Mouse (Mus musculus): ENCODE measurements around the gene Uhrf1.
A peak's percentile ranks its signal among the peaks of the same experiment; 100 is the strongest.

Gene Uhrf1

GRCm38 (mm10) chr17:56300186-56300585 lies 2.9 kb upstream of the Uhrf1 start, which contains the start of gene Arrdc5:
TSS of gene Arrdc5 (minus strand) at chr17:56300286.
- no peak for DNase-seq (ENCODE audit: low read depth)

DNA sequence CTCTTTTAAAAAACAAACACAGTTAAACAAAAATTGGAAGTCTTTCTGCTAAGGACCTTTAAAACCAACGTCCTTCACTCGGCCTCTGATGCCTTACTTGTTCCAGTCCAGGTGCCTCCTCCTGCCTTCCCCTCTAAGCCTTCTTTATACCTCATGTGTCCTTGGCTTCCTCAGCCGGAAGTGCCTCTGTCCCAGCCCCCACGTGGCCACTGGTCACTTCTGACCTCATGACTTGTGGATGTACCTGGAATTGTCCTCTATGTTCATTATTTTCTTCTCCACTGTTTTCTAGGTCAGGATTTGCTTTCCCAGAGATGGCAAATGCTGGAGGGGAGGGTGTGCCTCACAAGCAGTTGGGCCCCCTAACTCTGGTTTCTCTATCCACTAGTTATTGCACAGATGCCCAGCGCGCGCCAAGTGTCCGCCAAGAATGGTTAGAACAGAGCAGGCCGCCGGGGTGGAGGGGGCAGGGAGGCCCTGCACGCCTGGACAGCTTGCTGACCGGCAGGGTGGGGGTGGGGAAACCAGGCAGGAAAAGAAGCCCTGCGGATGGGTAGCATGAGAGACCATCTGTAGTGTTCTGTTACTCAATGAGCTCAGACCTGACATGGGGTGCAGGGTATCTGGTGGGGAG lies 641 bp upstream of the Uhrf1 start:
- DNase-seq (ENCODE audit: low read depth): no peak

DNA sequence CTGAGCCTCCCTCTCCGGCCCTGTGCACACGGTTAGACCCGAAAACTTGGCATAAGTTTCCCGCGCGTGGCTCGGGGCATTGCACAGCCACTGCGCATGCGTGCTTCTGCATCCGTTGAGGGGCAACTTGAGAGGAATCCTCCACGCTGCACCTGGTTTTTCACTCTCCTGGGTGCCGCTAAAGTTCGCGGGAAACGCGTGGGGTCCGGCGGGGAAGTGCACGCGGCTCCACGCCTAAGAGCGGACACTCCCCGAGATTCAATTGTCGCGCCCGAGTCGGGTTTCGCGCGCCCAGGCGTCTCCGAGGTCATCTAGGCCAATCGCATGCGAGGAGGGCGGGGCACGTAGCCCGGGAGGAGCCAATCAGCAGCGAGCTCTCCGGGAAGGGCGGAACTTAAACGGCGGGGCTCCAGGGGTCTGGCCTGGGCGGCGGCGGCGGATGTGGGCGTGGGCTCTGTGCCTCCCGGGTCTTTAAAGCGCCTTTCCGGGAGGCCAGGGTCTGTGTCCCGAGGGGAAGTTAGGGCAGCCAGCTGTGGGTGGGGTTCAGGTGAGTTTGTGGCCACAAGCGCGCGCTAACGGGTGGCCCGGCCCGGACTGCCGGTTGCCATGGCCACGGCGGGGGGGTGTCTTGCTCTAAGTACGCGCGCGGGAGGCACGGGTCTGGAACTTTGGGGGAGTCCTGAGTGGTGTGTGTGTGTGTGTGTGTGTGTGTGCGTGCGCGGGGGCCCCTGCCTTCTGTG lies 896 bp downstream of the Uhrf1 start:
- peak; percentile 98 for DNase-seq (ENCODE audit: low read depth)

- no peak for DNase-seq (ENCODE audit: low read depth)
These were observed 1.6 kb downstream of the Uhrf1 start for GRCm38 (mm10) chr17:56304718-56305117.

DNA sequence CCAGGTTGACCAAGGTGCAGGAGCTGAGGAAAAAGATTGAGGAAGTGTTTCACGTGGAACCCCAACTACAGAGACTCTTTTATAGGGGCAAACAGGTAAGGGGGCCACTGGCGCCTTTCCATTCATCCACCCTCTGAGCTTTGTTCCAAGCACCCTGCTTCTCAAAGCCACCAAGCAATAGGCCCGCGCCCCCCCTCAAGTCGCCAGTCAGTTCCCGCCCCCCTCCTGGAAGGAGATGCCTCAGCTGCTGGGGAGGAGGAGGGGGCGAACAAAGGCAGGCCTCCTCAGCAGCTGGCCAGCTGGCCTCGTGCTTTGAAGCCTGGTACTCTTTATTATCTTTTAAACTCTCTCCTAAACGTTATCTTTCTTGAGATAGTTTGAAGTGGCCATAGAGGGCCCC lies 2.0 kb downstream of the Uhrf1 start:
- no peak for DNase-seq (ENCODE audit: low read depth)

GRCm38 (mm10) chr17:56305826-56306225 lies 2.7 kb downstream of the Uhrf1 start:
- no peak for DNase-seq (ENCODE audit: low read depth)

DNA sequence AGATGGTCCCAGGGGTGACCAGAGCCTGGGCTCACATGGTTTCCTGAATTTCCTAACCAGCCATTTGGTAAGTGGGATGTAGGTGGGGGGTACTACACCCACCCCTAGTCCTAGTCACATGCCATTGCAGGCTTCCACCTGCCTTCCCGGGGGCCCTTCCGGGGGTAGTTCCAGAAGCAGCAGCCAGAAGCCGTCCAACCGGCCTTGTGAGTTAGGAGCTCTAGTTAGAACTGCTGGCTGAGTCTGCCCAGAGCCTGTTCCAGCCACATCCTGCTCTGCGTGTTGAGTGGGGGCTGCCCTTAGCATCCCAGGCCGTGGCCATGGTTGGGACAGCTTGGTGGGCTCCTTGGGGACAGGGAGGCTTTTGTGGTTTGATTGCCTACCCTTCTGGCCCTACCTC lies 5.0 kb downstream of the Uhrf1 start:
- no peak for DNase-seq (ENCODE audit: low read depth)

DNA sequence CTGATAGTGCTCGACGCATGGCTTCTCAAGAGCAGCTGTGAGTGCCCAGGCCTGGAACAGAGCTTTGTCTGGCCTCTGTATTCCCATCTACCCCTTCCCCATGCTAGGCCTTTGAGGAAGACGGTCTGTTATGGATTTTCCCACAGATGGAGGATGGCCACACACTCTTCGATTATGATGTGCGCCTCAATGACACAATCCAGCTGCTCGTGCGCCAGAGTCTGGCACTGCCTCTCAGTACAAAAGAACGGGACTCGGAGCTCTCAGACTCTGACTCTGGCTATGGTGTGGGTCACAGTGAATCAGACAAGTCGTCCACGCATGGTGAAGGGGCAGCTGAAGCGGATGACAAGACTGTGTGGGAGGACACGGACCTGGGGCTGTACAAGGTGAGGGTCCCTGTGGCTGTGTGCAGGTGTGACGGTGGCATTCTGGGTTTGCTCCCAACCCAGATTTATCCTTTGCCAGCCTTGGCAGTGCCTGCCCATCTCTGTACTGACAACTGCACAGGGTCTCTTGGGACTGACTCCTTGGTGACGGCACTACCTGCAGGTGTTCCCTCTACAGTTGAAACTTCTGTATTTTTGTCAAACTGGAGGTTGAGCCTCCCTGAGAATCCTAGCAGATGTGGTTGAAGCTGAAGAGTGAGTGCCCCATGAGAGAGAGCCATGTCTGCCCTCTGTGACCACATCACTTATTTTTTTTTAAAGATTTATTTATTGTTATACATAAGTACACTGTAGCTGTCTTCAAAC lies 6.2 kb downstream of the Uhrf1 start:
- DNase-seq (ENCODE audit: low read depth): no peak

- DNase-seq (ENCODE audit: low read depth): no peak
These were observed 21.3 kb downstream of the Uhrf1 start for GRCm38 (mm10) chr17:56324419-56324818.

DNA sequence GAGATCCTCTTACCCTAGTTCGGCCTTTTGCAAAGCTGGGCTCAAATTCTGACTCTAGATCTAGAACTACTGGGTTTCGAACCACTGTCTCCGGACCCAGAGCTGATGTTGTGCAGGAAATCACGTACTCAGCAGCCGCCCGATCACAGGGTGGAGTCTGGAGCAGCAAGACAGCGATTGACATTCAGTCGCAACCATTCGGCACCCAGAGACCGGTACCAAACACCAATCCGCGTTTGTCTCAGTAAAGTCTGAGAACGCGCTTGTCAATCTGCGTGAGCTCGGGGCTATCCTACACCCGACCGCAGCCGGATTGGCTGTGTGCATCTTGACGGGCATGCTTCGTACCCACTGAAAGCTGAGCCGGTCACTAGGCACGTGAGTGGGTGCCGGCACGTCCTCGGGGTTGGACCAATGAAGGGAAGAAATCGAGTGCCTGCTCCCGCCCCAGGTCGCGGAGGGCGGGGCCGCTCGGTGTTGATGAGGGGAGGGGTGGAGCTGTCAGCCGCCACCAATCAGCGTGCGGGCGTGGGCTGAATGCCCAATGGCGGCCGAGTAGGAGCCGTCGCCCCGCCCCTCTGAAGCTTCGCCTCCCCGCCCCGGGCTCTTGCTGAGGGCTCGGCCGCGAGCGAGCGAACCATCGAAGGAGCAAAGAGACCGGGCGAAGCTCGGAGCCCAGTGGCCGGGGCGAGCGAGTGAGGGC lies 22.5 kb downstream of the Uhrf1 start, which contains the start of gene Kdm4b:
Gene Kdm4b, plus strand, starts transcription at position 613 of the 703 bp plus-strand sequence.
- DNase-seq (ENCODE audit: low read depth): peak; percentile 95

DNA sequence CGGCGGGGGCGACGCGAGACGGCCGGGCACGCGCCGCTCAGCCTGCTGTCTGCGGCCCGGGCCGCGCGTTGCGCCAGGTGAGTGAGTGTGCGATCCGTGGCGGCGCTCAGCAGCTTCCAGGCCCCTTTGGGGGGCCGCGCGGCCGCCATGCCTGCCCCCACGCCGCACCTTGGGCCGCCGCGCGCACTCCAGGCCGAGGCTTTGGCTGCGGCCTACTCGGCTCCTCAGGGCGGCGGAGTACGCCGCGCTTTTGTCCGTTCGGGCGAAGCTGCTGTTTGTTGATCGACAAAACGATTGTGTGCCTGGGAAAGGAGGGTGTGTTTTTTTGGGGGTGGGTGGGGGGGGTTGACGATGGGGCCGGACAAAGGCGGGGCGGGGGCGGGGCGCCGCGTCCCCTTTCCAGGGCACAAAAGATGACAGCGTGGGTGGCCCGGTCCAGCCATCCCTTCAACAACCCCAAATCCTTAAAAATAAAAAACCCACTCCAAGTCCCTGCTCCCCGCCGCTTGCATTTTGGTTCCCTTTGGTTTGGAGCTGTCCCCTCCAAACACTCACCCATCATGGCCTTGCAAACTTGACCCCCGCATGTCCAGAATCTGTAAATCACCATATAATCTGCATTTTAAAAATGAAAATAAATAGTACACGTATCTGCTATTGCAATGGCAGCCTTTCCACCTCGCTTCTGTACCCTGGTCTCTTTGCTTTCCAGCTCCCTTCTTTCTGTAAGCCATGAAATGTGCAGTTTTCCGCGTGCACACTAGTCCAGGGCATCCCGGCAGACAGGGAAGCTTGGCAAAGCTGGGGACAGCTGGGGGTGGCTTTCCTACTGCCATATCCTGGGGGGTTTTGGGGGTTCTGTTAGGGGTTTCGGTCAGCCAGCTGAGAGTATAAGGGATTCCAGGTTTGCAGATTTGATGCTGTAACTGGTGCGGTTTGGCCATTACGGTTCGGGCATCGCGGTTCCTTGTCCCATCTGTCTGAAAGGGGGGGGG lies 23.3 kb downstream of the Uhrf1 start:
- DNase-seq (ENCODE audit: low read depth): no peak

GRCm38 (mm10) chr17:56329267-56329666 lies 26.1 kb downstream of the Uhrf1 start:
- DNase-seq (ENCODE audit: low read depth): no peak

DNA sequence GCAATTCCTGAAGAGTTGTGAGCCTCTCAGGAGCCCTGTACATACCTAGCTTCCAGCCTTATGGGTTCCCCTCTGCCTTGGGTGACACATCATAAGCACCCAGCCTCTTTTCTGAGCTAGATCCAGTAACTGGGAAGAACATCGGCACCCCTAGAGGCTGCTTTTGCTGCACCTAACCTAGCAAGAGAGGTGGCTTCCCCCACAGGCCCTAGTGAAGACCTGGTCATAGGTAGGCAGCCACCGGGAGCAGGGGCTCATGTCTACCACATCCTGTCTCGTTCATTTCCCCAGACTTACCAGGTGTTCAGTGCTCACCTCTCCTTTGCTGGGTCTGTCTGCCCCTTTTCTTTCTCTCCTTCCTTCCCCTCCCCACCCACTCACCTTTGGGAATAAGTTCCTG lies 27.2 kb downstream of the Uhrf1 start:
- no peak for DNase-seq (ENCODE audit: low read depth)

- DNase-seq (ENCODE audit: low read depth): no peak
These were observed 28.1 kb downstream of the Uhrf1 start for GRCm38 (mm10) chr17:56331256-56331655.

- DNase-seq (ENCODE audit: low read depth): no peak
These were observed 29.9 kb downstream of the Uhrf1 start for GRCm38 (mm10) chr17:56332987-56333386.

- DNase-seq (ENCODE audit: low read depth): peak; percentile 50
These were observed 34.1 kb downstream of the Uhrf1 start for GRCm38 (mm10) chr17:56337190-56337589.

DNA sequence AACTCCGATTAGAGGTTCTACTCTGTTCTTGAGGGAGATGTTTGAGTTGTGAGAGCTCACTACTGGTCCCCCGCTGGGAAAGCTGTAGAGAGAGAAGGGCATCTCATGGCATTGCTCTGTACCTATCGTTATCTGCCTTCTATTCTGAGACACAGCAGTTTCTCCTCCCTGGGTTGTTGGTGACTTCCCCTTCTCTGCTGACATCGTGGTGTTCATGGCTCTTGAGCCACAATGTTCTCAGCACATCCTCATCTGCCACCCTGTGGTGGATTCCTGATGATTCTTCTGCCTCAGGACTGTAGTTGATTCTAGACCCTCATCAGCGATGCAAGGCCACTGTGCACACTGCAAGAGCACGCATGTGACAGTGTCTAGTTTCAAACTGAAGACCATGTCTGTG lies 34.7 kb downstream of the Uhrf1 start:
- no peak for DNase-seq (ENCODE audit: low read depth)

DNA sequence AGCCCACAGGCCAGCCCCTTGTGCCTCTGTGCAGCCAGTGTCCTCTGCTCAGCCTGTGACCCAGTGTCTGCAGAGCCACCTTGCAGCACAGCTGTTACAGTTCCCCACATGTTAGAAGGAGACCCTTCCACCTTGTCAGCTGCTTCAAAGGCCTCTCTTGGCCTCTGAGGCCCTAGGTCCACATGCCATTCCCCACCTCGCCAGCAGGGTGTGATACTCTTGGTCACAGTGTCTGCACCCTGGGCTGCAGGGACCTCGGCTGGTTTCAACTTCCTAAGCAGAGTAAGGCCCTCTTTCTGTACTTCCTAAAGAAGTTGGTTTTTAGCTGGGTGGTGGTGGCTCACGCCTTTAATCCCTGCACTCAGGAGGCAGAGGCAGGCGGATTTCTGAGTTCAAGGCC lies 35.8 kb downstream of the Uhrf1 start:
- peak; percentile 57 for DNase-seq (ENCODE audit: low read depth)

GRCm38 (mm10) chr17:56340717-56341116 lies 37.6 kb downstream of the Uhrf1 start:
- DNase-seq (ENCODE audit: low read depth): no peak

- no peak for DNase-seq (ENCODE audit: low read depth)
These were observed 40.3 kb downstream of the Uhrf1 start for GRCm38 (mm10) chr17:56343466-56343865.

DNA sequence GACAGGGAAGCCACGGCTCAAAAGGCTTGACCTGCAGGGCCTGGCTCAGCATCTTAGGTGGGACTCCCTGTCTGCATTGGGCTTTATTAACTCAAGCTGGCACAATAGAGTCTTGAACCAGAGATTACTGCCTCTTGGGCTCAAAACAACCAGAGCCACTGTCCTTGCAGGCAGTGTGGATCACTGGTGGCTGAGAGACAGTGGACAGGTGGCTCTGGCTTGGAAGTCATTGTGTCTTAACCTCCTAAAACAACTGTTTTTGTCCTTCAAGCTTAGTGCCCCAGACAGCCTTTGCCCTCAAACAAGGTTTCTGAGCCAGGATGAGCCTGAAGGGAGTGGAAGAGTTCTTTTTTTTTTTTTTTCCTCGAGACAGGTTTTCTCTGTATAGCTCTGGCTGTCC lies 42.2 kb downstream of the Uhrf1 start:
- DNase-seq (ENCODE audit: low read depth): no peak

All from c-Kit-positive CD71-negative TER-119-negative erythroid progenitor cells, embryonic 14.5 days (primary cell).